Mouse (Mus musculus): ENCODE results near the gene Aph1b. TPM values are rescaled to one million over a fixed set of nuclear protein-coding genes. Genes with fewer than 3 reads are reported as not detected.

The Aph1b gene
- polyA plus RNA-seq, 1 experiment = 1.8 TPM

DNA sequence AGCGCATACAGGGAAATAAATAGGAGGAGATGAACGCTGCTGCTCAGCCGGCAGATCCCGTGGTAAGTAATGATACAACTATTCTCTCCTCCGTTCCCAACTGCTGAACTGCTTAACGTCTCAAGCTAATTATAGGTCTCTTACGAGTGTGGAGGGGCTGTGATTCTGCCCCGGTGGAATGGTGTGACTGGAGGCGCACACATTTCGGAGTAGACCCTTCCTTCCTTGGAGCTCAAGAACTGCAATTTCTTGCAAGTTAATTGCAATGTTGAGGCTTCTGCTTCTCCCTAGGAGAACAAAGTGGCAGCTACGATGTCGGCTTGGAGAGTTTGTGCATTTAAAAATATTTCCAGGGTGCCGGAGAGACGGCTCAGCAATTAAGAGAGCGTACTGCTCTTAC, 46.9 kb downstream of the Aph1b start:
- 96% methylated on average over 15 of the region's 15 CpGs for WGBS
- TF ChIP-seq CTCF (IDR thresholded peaks at IDR 0.05; ENCODE audit: borderline replicate concordance, control insufficient read depth, extremely low read depth, insufficient read depth, low read length, poor library complexity) = no peak
- TF ChIP-seq POLR2A (IDR thresholded peaks at IDR 0.05; ENCODE audit: control insufficient read depth, extremely low read depth, insufficient read depth, low read length, poor library complexity) = no peak
- H3K4me3 ChIP-seq (ENCODE audit: control insufficient read depth, insufficient read depth, low read length) = no peak overlapping the region

DNA sequence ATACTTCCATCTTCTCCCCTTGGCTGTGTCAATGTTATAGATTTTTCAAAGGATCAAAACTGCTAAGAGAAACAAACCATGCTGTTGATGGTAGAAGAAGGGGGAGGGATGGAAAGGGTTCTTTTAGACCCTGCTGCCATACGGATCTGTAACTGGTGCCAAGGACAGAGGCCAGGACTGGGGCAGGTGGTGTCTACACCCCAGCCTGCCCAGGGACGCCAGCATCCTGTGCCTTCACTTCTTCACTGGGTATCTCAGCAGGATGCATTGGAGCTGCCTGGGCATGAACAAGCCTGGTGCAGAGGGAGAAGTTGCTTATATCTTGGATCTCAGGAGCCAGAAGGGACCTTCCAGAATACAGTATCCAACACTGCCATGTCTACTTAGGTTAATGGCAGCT, 50.8 kb downstream of the Aph1b start:
- H3K27me3 ChIP-seq (ENCODE audit: control insufficient read depth, insufficient read depth, low read length) = no peaks in the 10 kb centered on the region
- TF ChIP-seq POLR2A (IDR thresholded peaks at IDR 0.05; ENCODE audit: control insufficient read depth, extremely low read depth, insufficient read depth, low read length, poor library complexity) (no peak), CTCF (IDR thresholded peaks at IDR 0.05; ENCODE audit: borderline replicate concordance, control insufficient read depth, extremely low read depth, insufficient read depth, low read length, poor library complexity) (no peak)
- H3K4me1 ChIP-seq (replicated peaks; ENCODE audit: control insufficient read depth, insufficient read depth, low read length) = no peaks in the 10 kb centered on the region
- H3K36me3 ChIP-seq (ENCODE audit: control insufficient read depth, insufficient read depth, low read length) = no peaks in the 10 kb centered on the region
- DNase-seq = no peak
- no peak overlapping the region for H3K27ac ChIP-seq (ENCODE audit: control insufficient read depth, insufficient read depth, low read length)
- no peak overlapping the region for H3K4me3 ChIP-seq (ENCODE audit: control insufficient read depth, insufficient read depth, low read length)
- 100% methylated on average over 2 of the region's 2 CpGs for WGBS

More for the DNA sequence above, 46.9 kb downstream of the Aph1b start:
- no peaks in the 10 kb centered on the region for H3K36me3 ChIP-seq (ENCODE audit: control insufficient read depth, insufficient read depth, low read length)
- no peaks in the 10 kb centered on the region for H3K27me3 ChIP-seq (ENCODE audit: control insufficient read depth, insufficient read depth, low read length)
- no peaks in the 10 kb centered on the region for H3K4me1 ChIP-seq (replicated peaks; ENCODE audit: control insufficient read depth, insufficient read depth, low read length)
- DNase-seq = no peak
- no peak overlapping the region for H3K27ac ChIP-seq (ENCODE audit: control insufficient read depth, insufficient read depth, low read length)

DNA sequence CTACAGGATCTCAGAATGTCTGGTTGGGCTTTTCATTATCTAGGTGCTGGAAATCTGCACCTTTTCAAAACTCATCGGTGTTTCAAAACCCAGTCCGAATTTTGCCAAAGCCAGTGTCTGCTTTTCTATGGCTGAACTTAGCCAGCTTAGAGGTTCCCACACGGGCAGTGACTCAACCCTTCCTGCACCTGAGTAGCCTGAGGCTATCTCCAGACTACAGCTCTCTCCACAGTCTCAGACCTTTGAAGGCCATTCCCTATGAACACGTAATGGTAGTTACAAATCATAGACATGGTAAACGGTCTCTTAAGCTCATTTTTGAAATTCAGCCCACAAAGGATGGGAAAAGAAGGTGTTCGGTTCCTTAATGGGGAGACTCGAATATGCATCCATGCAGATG, 55.8 kb downstream of the Aph1b start:
- 90% methylated on average over 7 of the region's 7 CpGs for WGBS
- DNase-seq = no peak
- H3K36me3 ChIP-seq (ENCODE audit: control insufficient read depth, insufficient read depth, low read length) = no peaks in the 10 kb centered on the region

DNA sequence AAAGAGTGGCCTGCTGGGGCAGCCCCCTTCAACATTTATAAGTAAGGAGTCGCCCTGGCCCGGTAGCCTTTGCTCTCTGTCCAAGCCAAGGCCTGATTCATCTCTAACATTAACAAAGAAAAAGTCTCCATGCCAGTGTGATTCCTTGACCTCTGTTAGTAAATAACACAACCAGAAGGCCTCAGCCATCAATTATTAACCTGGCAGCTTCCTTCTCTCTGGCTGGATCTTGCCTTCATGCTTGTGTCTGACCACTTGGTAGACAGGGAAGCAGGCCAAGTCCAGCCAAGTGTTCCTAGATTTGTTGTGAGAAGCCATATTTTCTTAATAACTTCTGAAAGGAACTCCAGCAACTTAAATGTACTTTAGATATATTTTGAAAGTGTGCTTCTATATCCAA, 58.7 kb downstream of the Aph1b start:
- Histone ChIP-seq H3K27ac (ENCODE audit: control insufficient read depth, insufficient read depth, low read length) (no peak overlapping the region), H3K27me3 (ENCODE audit: control insufficient read depth, insufficient read depth, low read length) (no peaks in the 10 kb centered on the region), H3K36me3 (ENCODE audit: control insufficient read depth, insufficient read depth, low read length) (no peaks in the 10 kb centered on the region), H3K4me1 (replicated peaks; ENCODE audit: control insufficient read depth, insufficient read depth, low read length) (0 out of 2 replicates have a peak, but pooled peaks cover 2% of the 10 kb centered on the region), H3K4me3 (ENCODE audit: control insufficient read depth, insufficient read depth, low read length) (no peak overlapping the region)
- TF ChIP-seq CTCF (IDR thresholded peaks at IDR 0.05; ENCODE audit: borderline replicate concordance, control insufficient read depth, extremely low read depth, insufficient read depth, low read length, poor library complexity) = no peak
- TF ChIP-seq POLR2A (IDR thresholded peaks at IDR 0.05; ENCODE audit: control insufficient read depth, extremely low read depth, insufficient read depth, low read length, poor library complexity) = no peak
- no peak for DNase-seq
- WGBS = 95% methylated on average over 2 of the region's 2 CpGs

More for the DNA sequence above, 55.8 kb downstream of the Aph1b start:
- Histone ChIP-seq H3K4me3 (ENCODE audit: control insufficient read depth, insufficient read depth, low read length) (no peak overlapping the region), H3K27me3 (ENCODE audit: control insufficient read depth, insufficient read depth, low read length) (no peaks in the 10 kb centered on the region), H3K27ac (ENCODE audit: control insufficient read depth, insufficient read depth, low read length) (no peak overlapping the region), H3K4me1 (replicated peaks; ENCODE audit: control insufficient read depth, insufficient read depth, low read length) (no peaks in the 10 kb centered on the region)
- TF ChIP-seq POLR2A (IDR thresholded peaks at IDR 0.05; ENCODE audit: control insufficient read depth, extremely low read depth, insufficient read depth, low read length, poor library complexity) (no peak), CTCF (IDR thresholded peaks at IDR 0.05; ENCODE audit: borderline replicate concordance, control insufficient read depth, extremely low read depth, insufficient read depth, low read length, poor library complexity) (no peak)

- 100% methylated on average over 3 of the region's 3 CpGs for whole genome bisulfite sequencing
- H3K27me3 ChIP-seq (ENCODE audit: control insufficient read depth, insufficient read depth, low read length) = no peaks in the 10 kb centered on the region
- DNase-seq = no peak
- H3K36me3 ChIP-seq (ENCODE audit: control insufficient read depth, insufficient read depth, low read length) = no peaks in the 10 kb centered on the region
- H3K27ac ChIP-seq (ENCODE audit: control insufficient read depth, insufficient read depth, low read length) = no peak overlapping the region
- no peak overlapping the region for H3K4me3 ChIP-seq (ENCODE audit: control insufficient read depth, insufficient read depth, low read length)
- 0 out of 2 replicates have a peak, but pooled peaks cover 2% of the 10 kb centered on the region for H3K4me1 ChIP-seq (replicated peaks; ENCODE audit: control insufficient read depth, insufficient read depth, low read length)
- no peak for TF ChIP-seq CTCF (IDR thresholded peaks at IDR 0.05; ENCODE audit: borderline replicate concordance, control insufficient read depth, extremely low read depth, insufficient read depth, low read length, poor library complexity)
- TF ChIP-seq POLR2A (IDR thresholded peaks at IDR 0.05; ENCODE audit: control insufficient read depth, extremely low read depth, insufficient read depth, low read length, poor library complexity) = no peak
Measured at GRCm38 (mm10) chr9:66736016-66736415, 59.3 kb downstream of the Aph1b start.

DNA sequence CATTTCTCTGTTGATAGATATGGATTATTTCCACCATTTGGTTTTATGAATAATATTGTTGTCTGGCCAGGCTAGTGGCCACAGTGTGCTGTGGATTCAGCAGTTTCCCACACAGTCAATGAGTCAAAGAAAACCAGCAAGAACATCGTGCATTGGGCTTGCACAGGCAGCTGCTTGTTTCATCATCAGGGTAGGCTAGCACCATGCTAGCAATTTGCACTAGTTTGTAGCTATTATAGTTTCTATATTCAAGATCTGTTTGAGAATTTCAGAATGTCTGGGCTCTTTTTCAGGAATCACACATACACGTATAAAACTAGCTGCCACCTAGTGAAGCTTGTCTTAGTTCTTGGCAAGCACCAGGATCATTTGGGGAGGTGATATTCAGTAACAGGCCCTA, 60.2 kb downstream of the Aph1b start:
- Histone ChIP-seq H3K4me3 (ENCODE audit: control insufficient read depth, insufficient read depth, low read length) (no peak overlapping the region), H3K27ac (ENCODE audit: control insufficient read depth, insufficient read depth, low read length) (no peak overlapping the region), H3K36me3 (ENCODE audit: control insufficient read depth, insufficient read depth, low read length) (no peaks in the 10 kb centered on the region), H3K4me1 (replicated peaks; ENCODE audit: control insufficient read depth, insufficient read depth, low read length) (0 out of 2 replicates have a peak, but pooled peaks cover 2% of the 10 kb centered on the region), H3K27me3 (ENCODE audit: control insufficient read depth, insufficient read depth, low read length) (no peaks in the 10 kb centered on the region)
- DNase-seq = no peak
- 93% methylated on average over 2 of the region's 2 CpGs for WGBS
- TF ChIP-seq POLR2A (IDR thresholded peaks at IDR 0.05; ENCODE audit: control insufficient read depth, extremely low read depth, insufficient read depth, low read length, poor library complexity) (no peak), CTCF (IDR thresholded peaks at IDR 0.05; ENCODE audit: borderline replicate concordance, control insufficient read depth, extremely low read depth, insufficient read depth, low read length, poor library complexity) (no peak)

GRCm38 (mm10) chr9:66734568-66734967, 60.7 kb downstream of the Aph1b start:
- no peak for TF ChIP-seq CTCF (IDR thresholded peaks at IDR 0.05; ENCODE audit: borderline replicate concordance, control insufficient read depth, extremely low read depth, insufficient read depth, low read length, poor library complexity)
- TF ChIP-seq POLR2A (IDR thresholded peaks at IDR 0.05; ENCODE audit: control insufficient read depth, extremely low read depth, insufficient read depth, low read length, poor library complexity) = no peak
- 96% methylated on average over 6 of the region's 6 CpGs for WGBS
- H3K27ac ChIP-seq (ENCODE audit: control insufficient read depth, insufficient read depth, low read length) = no peak overlapping the region
- no peak for DNase-seq
- 0 out of 2 replicates have a peak, but pooled peaks cover 2% of the 10 kb centered on the region for H3K4me1 ChIP-seq (replicated peaks; ENCODE audit: control insufficient read depth, insufficient read depth, low read length)
- no peaks in the 10 kb centered on the region for H3K36me3 ChIP-seq (ENCODE audit: control insufficient read depth, insufficient read depth, low read length)
- no peaks in the 10 kb centered on the region for H3K27me3 ChIP-seq (ENCODE audit: control insufficient read depth, insufficient read depth, low read length)
- H3K4me3 ChIP-seq (ENCODE audit: control insufficient read depth, insufficient read depth, low read length) = no peak overlapping the region

Data from thymus, adult 2 months (tissue).